Mouse (Mus musculus) CD4-positive, CD25-positive, alpha-beta regulatory T cell, adult 4 months (primary cell): ENCODE data around the gene Ajm1. TPM values are rescaled to one million over a fixed set of nuclear protein-coding genes. Genes with fewer than 3 reads are reported as not detected.
"Not testable (repeated sequence)": the region's sequence is repeated elsewhere in the genome, so short reads cannot be mapped to it uniquely, and the experiment has no call there.

Experiments
- ATAC-seq: one replicate; pipeline ENCODE4 v1.8.0; 2017
- polyA plus RNA-seq, 2 experiments: library from polyadenylated mRNA; unstranded; fragments of 100-300 nt; shearing (Covaris generic); gene quantifications; one replicate each; pipeline ENCODE4 v1.2.1; 2017

The Ajm1 gene
- polyA plus RNA-seq, 2 experiments from 2014 or later: not detected

DNA sequence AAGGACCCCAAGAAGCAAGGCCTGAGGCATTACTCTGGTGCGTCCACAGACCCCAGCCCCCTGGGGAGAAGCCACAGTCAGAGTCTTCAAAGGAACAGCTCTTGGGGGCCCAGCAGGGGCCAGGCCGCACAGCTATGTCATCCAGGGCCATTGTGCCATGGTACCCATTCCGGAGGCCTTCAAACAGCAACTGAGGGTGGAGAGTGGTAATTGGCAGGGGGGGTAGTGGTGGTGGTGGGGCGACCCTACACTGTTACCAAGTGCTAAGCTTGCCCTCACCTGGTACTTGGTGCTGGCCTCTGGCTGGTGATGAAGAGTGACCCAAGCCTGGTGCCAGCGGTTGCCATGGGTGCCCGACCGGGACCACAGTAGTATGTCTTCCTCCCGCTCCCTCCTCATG, 15.8 kb downstream of the Ajm1 start:
- no peak for ATAC-seq

DNA sequence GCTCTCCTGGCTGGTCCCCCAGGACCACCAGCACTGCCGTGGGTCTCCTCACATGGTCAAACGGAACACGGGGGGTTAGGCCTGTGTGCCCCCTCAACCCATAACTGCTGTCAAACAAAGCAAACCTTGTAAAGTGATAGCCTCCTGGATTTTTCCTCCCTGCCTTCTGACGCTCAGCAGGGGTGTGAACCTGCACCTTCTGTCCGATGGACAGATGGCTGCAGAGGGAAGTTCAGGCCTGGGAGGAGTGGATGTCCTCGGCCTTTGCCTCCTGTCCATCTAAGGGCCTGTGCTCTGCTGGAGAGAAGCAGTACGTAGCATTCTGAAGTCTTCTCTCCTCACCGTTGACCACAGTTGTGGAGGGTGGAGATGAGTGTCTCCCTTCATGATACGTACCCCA, 19.6 kb downstream of the Ajm1 start:
- ATAC-seq: no peak

DNA sequence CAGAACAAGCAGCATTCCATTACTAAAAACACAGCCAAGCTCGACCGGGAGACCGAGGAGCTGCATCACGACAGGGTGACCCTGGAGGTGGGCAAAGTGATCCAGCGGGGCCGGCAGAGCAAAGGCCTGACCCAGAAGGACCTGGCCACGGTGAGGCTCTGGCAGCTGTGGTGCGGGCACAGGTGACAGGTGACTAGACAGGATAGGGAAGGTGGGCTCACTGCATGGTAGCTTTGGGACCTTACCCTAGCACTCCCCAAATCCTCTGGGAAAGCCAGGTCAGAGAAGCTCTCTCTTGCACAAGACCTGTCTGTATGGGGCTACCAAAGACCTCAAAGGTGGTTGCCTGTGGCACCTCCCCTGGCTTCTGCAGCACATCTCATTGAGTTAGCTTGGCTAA, 21.0 kb downstream of the Ajm1 start:
- no peak for ATAC-seq

DNA sequence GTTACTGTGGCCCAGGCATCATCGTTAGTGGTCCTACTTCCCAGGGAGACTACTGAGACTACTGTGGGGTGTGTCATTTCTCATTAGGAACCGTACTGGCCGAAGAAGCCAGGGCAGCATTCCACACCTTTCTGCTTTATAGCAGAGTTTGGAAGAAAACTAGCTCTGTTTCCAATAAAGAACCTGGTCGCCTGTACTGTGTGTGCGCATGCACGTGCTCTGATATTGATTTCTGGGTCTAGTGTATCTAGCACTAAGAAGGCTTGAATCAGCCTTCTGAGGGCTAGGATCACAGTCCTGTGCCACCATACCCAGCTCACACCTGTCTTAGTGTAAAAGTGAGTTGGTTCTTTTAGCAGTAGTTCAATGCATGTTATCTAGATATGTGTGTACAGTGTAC, 22.8 kb downstream of the Ajm1 start:
- no peak for ATAC-seq

DNA sequence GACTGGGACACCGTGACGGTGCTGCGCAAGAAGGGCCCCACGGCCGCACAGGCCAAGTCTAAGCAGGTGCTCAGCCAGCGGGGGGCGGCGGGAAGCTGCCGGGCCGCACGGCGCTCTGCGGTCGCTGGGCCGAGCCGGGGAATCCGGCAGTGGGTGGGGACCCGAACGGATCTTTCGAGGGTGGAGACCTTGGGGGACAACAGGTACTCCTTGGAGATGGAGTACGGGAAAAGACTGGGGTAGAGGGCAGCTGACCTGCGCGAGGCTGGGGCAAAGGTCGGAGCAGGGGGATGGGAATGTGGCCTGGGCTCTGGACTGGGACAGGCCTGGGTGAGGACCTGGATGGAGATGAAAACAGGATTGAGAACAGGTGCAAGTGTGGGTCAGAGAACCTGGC, 23.6 kb downstream of the Ajm1 start:
- ATAC-seq: peak; percentile 45

DNA sequence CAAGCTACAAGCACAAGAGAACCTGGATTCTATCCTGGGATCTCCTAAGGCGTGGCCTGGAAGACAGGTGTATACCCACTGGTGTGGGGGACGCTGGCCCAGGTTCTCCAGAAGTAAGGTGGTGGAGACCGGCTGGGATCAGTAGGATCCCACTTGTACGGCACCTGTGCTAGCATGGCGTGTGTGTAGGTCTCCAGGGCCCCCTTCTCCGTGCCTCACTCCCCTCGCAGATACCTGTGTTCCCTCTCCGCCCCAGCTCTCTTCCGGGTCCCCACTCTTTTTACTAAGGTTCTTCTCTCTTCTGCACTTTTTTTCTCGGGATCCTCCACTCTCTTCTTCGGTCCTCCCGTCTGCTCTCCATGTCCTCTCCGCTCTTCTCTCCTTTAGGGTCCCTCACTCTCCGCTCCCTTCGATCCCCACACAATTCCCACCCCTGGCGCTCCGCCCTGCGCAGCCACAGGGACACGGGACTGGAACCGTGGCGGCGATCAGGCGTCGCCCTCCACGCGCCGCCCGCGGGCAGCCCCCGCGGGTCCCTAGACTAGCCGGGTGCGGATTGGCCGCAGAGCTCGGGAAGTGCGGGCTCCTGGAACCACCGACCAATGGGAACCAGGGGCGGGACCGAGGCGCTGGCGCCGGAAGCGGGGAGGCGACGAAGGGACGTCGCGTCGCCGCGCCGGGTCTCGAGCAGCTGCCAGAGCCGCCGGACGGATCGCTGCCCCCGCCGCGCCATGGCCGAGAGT, 24.2 kb downstream of the Ajm1 start, which contains the start of gene Edf1:
Gene Edf1 (plus strand): TSS at position 627 of the 743 bp plus-strand sequence.
- ATAC-seq: peak; percentile 99

DNA sequence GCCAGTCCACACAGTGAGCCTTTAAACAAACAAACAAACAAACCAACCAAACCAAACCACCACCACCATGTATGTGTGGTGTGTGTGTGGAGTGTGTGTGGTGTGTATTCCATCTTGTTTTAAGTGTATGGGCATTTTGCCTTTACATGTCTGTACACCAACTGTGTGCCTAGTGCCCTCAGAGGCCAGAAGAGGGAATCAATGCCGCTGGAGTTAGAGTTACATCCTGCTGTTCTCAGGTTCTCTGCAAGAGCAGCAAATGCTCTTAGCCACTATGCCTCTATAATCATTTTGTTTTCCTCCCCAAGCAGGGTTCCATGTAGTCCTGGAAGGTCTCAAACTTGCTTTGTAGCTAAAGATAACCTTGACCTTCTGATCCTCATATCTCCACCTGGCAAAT, 25.3 kb downstream of the Ajm1 start:
- no peak for ATAC-seq

DNA sequence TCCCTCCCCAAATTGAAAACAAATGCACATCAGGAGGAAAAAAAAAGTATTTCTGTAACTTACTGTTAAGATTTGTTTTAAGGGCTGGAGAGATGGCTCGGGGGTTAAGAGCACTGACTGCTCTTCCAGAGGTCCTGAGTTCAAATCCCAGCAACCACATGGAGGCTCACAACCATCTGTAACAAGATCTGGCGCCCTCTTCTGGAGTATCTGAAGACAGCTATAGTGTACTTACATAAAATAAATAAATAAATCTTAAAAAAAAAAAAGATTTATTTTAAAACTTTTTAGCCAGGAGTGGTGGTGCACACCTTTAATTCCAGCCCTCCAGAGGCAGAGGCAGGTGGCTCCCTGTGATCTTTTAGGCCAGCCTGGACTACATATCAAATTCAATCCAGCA, 26.1 kb downstream of the Ajm1 start:
- not testable (repeated sequence) for ATAC-seq

DNA sequence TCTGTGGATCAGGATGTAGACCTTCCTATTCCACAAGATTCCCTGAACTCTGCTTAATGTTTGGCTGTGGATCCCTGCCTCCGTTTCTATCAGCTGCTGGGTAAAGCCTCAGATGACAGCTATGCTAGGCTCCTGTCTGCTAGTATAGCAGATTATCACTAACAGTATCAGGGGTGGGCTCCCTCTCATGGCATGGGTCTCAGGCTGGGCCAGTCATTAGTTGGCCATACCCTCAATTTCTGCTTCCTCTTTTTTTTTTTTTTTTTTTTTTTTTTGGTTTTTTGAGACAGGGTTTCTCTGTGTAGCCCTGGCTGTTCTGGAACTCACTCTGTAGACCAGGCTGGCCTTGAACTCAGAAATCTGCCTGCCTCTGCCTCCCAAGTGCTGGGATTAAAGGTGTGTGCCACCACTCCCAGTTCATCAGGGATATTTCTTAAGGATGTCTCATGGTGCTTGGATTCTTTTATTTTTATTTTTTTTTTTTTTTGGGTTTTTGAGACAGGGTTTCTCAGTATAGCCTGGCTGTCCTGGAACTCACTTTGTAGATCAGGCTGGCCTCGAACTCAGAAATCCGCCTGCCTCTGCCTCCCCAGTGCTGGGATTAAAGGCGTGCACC, 28.3 kb downstream of the Ajm1 start:
- ATAC-seq: not testable (repeated sequence)

DNA sequence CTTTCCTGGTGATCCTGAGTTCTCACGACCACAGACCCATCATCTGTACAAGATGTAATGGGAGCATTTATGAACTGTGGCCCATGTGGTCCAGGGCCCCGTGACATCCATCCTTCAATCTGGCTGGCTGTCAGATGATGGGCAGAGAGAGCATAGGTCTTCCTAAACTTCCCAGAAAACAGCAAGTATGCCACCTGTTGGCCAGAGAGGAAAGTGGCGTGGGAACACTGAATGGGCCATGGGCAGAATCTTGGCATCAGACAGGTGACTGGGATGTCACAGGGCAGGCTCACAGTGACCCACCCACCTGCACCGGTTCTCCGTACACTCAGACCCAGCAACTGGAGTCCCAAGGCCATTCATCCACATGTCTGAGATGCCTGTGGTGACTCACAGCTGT, 30.4 kb downstream of the Ajm1 start:
- no peak for ATAC-seq

DNA sequence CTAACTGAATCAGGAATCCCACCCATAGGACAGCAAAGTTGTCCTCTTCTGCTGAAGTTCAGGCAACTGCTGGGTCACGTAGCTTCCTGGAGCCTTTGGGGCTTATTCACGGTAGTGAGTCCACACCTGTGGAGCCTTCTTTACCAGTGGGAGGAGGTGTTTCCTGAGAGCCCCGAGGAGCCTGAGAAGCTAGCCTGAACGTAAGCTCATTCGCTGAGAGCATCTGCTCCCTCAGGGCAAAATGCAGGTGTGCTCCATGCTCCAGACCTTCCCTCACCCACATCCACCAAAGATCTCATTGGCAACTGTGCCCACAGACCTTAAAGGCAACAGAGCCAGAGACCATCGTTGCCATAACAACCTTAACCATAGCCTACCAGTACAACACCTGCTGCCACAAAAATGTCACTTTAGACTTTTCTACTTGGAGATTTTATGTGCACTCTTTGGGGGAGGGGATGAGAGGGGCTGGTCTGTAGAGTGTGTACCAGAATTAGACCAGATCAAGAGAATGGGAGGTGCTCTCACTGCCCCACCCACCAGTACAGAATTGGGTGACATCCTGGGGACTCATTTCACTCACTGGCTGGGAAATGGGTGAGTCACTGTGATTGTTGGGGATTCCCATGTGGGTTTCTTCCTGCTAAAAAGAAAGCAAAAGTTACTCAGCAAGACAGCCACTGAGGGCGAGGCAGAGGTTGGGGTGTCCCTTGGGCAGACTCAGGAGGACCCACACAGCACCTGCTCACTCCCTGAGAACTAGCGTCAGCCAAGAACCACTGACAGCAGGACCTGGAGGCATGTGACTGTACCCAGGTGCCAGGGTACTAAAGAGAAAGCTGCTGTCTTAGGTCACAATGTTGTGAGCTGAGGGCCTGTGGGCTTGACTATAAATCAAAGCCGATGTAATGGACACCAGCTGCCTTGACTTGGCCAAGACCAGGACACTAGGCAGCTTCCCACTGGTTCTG, 32.3 kb downstream of the Ajm1 start:
- peak; percentile 74 for ATAC-seq

DNA sequence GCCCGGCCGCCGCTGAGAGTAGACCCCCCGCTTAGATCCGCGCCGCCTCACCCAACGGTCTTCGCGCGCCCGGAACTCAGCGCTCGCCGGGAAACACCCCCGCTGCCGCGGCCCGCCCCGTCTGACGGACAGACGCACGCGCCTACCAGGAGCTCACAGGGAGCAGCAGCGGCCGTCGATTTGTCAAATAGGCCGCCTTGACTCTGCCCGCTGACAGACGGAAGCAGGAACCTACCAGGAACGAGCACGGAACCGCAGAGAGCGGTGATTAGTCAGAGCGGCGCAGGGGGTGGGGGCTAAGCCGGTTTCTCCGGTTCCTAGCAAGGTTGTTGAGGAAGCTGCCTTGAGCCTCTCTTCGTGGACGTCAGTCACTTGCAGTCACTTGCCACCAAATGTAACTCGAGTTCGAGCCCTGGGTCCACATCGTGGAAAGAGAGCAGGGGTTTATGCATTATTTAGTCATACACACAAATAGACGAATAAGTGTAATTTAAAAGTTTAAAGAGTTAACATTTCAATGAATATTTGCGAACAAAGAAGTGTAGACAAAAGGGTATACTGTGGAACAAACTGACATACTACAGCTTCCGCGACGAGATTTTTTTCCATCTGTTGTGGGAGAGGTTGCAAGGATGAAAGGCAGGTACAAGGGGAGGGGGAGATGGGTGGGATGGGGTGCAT, 34.6 kb downstream of the Ajm1 start, which contains the start of gene Traf2:
Gene Traf2 (minus strand): TSS at position 130 of the 681 bp plus-strand sequence.
- ATAC-seq: peak; percentile 86

DNA sequence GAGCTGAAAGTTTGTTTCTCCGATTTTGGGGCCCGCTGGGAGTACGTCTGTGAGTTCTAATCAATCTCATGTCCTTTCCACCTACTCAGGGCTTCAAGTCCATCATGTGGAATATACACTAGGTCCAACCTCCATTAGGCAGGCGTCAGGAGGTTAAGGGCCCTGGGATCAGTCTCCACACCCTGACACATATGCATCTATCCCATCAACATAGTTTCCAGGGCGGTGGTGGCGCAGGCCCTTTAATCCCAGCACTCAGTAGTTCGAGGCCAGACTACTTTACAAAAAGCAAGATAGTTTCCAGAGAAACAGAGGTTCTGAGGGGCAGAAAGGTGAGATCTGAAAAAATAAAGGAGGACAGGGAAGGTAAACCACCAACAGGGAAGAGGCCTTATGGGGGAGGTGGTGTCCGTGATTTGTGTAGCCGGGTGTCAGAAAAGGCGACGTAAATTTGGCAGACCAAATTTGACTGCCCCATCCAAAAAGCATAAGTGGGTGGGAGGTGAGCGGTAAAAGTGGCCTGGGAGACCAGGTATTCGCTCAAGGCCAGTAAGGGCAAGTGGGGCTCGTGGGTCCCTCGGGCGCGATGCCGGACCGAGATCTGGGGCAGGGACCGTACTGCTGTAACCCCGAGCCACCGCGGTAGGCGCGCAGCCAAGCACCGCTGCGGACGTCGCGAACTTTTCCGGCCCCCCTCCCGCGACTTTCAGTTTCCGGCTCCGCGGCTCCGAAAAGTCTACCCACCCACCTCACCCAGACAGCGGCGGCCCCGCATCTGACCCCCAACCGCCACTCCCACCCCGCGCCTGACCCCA, 35.4 kb downstream of the Ajm1 start:
- peak; percentile 9 for ATAC-seq

DNA sequence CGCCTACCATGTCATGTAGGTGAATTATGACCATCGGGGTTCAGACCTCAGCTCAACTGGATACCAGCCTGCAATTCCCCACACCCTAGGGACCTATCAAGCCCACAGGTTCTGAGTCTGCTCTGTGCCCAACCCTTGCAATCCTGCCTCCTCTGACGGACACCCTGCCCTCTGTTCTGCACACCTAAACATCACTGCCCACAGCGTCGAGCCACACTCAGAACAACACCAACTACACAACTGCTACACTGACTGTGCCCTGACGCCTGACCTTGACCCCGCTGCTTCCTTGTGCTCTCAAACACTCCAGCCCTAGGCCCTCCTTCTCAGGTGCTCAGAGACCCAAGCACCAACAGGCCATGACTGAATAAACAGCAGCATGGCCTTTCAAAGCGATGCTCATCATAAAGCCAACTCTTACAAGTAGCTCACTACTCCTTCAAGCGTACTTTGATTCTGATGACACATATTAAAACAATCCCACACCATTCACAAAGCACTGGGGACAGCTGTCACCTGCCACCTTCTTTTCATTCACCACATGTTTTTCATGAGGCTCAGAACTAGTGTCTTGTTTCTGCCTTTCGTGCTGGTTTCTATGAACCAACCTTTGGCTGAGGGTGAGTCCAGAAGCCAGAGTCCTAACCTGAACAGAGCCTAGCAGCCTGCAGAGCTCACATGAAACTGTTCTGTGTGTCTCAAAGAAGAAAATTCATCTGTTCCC, 39.8 kb downstream of the Ajm1 start:
- ATAC-seq: no peak

DNA sequence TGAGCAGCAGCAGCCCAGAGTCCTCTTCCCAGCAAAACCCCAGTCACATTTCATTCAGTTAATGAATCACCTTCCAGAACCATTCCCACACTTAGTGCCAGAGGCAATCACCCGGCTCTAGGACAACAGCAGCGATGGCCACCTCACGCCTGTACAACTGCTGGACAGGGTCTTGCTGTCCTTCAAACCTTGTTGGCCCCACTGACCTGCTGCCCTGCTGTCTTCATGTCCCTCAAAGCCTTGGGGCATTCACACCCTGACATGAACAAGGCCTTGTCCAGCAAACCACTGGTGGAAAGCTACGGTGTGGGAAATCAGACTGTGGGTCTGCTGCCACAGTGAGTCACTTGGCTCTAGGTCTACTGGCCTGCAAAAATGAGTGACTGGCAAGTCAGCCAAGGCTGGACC, 41.0 kb downstream of the Ajm1 start:
- no peak for ATAC-seq

DNA sequence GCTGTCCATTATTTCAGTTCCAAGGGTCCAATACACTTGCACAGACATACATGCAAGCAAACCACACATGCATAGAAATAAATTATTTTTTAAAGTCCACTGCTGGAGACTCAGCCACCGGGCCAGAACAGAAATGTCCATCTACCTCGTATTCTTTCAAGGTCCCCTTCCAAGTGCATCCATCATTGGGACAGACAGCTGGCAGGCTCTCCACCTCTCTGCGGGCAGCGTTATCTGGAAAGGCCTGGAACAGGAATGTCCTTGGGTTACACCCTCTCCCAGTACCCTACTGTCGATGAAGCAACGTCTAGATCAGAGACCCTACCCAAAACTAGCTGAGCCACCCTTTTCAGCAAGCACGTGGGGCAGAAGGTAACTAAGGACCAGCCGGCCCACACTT, 45.0 kb downstream of the Ajm1 start:
- ATAC-seq: no peak

DNA sequence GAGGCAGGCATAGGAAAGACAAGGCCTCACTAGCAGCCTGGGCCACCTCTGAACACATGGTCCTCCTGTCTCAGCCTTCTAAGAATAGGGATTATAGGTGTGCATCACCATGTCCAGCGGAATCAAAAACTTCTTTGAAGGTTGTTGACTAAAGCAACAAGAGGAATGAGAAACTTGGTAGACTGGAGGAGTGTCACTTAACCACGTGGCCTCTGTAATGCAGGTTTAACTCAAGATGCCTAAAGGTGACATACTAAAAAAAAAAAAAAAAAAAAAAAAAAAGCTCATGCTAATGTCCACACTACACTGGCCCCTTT, 46.7 kb downstream of the Ajm1 start:
- ATAC-seq: no peak

DNA sequence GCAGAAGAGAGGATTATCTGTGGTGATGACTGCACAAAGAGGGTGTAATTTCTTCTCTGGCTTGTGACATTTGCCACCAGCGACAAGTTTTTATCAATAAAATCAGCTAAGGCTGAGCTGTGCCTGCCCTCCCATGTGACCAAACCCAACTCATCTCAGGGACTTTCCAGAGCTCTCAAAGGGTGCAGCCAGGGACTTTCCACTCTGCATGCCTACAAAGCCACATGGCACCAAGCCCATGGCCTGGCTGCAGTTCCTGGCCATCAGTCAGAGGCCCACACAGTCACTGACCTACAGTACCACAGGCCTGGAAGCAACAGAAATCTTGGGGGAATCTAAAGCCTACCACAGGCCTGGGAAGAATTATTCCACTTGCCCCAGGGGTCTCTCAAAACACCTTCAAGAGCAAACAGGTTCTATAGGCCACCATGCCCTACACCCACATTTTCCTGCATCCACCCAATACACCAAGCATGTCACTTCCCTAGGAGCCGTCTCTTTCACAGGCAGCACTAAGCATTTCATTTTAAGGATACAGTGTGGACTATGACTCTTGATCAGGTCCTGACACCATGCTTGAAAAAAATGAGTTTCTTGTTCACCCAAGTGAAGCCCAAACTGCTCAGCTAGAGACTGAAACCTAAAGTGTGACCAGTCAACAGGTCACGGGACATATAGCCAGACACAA, 47.2 kb downstream of the Ajm1 start:
- ATAC-seq: peak; percentile 92

DNA sequence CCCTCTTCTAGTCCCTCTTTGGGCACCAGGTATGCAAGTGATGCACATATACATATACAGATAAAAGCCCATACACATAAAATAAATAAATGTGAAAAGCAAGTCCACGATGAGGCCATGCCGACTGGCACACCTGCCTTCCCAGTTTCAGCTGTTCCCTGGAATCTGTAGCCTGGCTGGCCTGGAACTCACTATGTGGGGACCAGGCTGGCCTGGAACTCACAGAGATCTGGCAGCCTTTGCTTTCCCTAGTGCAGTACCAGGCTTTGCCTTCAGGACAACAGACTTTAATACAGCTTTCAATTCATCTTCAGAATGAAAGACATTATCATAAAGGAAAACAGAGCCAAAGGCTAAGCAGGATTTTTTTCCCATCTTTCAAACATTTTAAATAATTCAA, 47.9 kb downstream of the Ajm1 start:
- ATAC-seq: peak; percentile 40

DNA sequence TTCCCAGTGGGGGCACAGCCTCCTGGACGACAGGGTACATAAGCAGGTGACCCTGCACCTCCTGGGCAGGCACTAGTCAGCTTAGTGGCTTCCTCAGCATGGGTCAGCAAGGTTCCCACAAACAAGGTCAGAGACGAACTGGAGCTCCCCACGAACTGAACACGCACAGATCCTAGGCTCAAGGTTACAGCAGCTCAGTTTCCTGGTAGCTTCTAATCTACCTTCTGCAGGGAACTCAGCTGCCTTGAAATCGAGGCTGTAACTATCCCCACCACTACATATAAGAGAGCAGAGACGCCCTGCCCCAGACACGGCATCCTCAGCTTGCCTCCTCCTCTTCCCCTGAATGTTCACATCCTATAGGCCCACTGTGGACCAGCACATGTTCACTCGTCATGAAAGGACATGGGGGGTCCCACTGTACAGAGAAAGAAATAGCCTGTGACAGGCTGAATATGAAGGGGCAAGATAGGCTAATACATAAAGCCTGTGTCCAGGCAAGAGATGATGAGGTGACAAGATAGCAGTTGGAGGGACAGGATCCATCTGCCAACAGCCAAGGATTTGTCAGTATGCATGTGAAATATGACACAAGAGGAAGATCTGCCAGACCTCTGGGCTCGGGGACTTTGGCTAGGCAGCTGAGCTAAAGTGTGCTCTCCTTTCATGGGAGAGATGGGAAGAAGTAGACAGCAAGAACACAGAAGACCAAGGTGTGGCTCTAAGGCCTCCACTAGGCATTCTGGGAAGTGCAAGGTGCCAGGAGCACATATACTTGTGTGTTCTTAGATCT, 54.9 kb downstream of the Ajm1 start:
- ATAC-seq: no peak
